Mouse (Mus musculus) cortical plate, adult 2 months (tissue): ENCODE measurements around the gene Gm10354.
"Not testable (repeated sequence)": the region's sequence is repeated elsewhere in the genome, so short reads cannot be mapped to it uniquely, and the experiment has no call there.

Experiments used
- CTCF ChIP-seq: fragments of 200-500 bp; IDR thresholded peaks from 2 replicates; pipeline ENCODE4 v1.5.1; 2011; ENCODE audit warnings: mild to moderate bottlenecking, control low read depth, low read length; ENCODE audit not compliant: insufficient read depth; ENCODE audit errors: extremely low read depth
- POLR2A ChIP-seq: fragments of 200-500 bp; IDR thresholded peaks from 2 replicates; pipeline ENCODE4 v1.6.1; 2011; ENCODE audit warnings: mild to moderate bottlenecking, low read length, control low read depth; ENCODE audit not compliant: insufficient read depth; ENCODE audit errors: extremely low read depth

DNA sequence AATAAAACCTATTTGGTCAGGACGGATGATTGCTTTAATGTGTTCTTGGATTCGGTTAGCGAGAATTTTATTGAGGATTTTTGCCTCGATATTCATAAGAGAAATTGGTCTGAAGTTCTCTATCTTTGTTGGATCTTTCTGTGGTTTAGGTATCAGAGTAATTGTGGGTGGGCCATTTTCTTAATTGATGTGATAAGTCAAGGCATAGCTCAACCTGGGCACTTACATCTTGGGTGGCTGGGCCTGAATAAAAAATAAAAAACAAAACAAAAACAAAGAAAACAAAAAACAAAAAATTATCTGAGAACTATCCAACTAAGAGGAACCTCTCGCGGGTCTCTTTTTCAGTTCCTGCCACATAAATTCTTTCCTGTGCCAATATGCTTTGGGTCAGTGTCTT, 15.4 kb upstream of the Gm10354 start:
- not testable (repeated sequence) for TF ChIP-seq CTCF, POLR2A
